Mouse (Mus musculus): ENCODE results near the gene Tead2. TPM values are rescaled to one million over a fixed set of nuclear protein-coding genes. Genes with fewer than 3 reads are reported as not detected.
"Not testable (repeated sequence)": the region's sequence is repeated elsewhere in the genome, so short reads cannot be mapped to it uniquely, and the experiment has no call there.

The Tead2 gene
- polyA plus RNA-seq, 1 experiment from 2014 or later, result 26.8 TPM

DNA sequence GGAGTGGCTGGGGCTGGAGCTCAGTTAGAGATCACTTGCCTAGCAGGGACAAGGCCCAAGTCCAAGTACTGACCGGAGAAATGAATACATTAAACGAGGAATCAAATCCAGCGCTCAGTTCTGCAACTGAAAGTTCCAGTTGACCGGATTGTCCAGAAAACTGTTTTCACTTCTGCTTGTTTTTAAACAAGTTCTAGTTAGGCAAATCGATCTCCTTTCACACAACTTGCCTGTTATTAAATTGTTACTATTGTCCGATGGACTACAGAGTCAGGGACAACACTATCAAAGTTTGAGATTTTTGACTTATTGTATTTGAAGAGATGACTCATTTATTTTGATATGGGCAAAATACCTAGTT is 25.8 kb downstream of the Tead2 start:
- WGBS, result 83% methylated on average over 6 of the region's 6 CpGs
- ATAC-seq (ENCODE audit: low FRiP score, low TSS enrichment) (no peak), DNase-seq (ENCODE audit: low spot score) (no peak)
- no peak overlapping the region; the same call in 1 of the 2 replicates for H3K4me2 ChIP-seq (replicated peaks; ENCODE audit: low read depth)
- H3K4me3 ChIP-seq (ENCODE audit: low read depth, low read length), result no peak overlapping the region
- TF ChIP-seq CTCF (IDR thresholded peaks at IDR 0.05; ENCODE audit: low read depth) (no peak), EP300 (optimal IDR thresholded peaks at IDR 0.05) (no peak)
- H3K36me3 ChIP-seq (ENCODE audit: control insufficient read depth, insufficient read depth, low read length), result no peaks in the 10 kb centered on the region
- 0 out of 2 replicates have a peak, but pooled peaks cover 5% of the 10 kb centered on the region for H3K4me1 ChIP-seq (replicated peaks; ENCODE audit: control insufficient read depth, insufficient read depth)
- no peaks in the 10 kb centered on the region for H3K9me3 ChIP-seq (ENCODE audit: control insufficient read depth, low read length)
- H3K27me3 ChIP-seq (ENCODE audit: control insufficient read depth, insufficient read depth, low read length), result 0 out of 2 replicates have a peak, but pooled peaks cover 2% of the 10 kb centered on the region
- no peak overlapping the region for H3K27ac ChIP-seq (replicated peaks)
- no peak overlapping the region for H3K9ac ChIP-seq (ENCODE audit: low read length)

DNA sequence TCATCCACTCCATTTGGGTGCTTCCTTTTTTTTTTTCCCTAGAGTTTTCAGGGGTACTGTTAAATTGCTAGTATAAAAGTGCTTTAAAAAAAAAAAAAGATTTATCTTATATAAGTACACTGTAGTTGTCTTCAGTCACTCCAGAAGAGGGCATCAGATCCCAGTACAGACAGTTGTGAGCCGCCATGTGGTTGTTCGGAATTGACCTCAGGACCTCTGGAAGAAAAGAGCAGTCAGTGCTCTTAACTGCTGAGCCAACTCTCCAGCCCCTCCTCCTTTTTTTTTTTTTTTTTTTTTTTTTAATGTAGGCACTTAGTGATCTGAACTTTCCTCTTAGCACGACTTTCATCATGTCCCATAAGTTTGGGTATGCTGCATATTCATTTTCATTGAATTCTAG is 32.1 kb downstream of the Tead2 start:
- Histone ChIP-seq H3K4me1 (replicated peaks; ENCODE audit: control insufficient read depth, insufficient read depth) (no peaks in the 10 kb centered on the region), H3K9ac (ENCODE audit: low read length) (no peak overlapping the region), H3K9me3 (ENCODE audit: control insufficient read depth, low read length) (no peaks in the 10 kb centered on the region), H3K4me3 (ENCODE audit: low read depth, low read length) (no peak overlapping the region), H3K27ac (replicated peaks) (no peak overlapping the region), H3K36me3 (ENCODE audit: control insufficient read depth, insufficient read depth, low read length) (no peaks in the 10 kb centered on the region), H3K27me3 (ENCODE audit: control insufficient read depth, insufficient read depth, low read length) (no peaks in the 10 kb centered on the region), H3K4me2 (replicated peaks; ENCODE audit: low read depth) (no peak overlapping the region)
- no peak for ATAC-seq (ENCODE audit: low FRiP score, low TSS enrichment)
- DNase-seq (ENCODE audit: low spot score), result no peak
- 45% methylated on average over 3 of the region's 3 CpGs for WGBS
- TF ChIP-seq EP300 (optimal IDR thresholded peaks at IDR 0.05), result no peak
- peak; percentile 28; the same call in 1 of the 2 replicates for TF ChIP-seq CTCF (IDR thresholded peaks at IDR 0.05; ENCODE audit: low read depth)

DNA sequence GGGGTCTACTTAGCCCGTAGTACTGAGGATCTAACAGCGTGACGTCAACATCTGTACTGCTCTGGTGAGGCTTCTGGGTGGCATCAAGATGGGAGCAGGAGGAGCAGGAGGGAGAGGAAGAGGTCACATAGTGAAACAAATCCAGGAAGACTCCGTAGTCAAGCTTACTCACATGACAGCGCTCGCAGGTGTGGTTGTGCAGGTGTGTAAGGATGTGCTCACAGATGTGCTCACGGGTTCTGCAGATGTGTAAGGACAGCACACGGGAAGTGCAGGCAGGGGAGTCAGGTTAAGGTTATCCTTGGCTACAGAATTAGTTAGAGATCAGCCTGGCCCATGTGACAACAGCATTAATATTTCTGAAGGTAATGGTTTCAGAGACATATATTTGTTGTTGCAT is 38.3 kb downstream of the Tead2 start:
- Histone ChIP-seq H3K27me3 (ENCODE audit: control insufficient read depth, insufficient read depth, low read length) (no peaks in the 10 kb centered on the region), H3K36me3 (ENCODE audit: control insufficient read depth, insufficient read depth, low read length) (no peaks in the 10 kb centered on the region), H3K4me2 (replicated peaks; ENCODE audit: low read depth) (no peak overlapping the region), H3K27ac (replicated peaks) (no peak overlapping the region), H3K9ac (ENCODE audit: low read length) (no peak overlapping the region), H3K4me3 (ENCODE audit: low read depth, low read length) (no peak overlapping the region), H3K4me1 (replicated peaks; ENCODE audit: control insufficient read depth, insufficient read depth) (no peaks in the 10 kb centered on the region), H3K9me3 (ENCODE audit: control insufficient read depth, low read length) (no peaks in the 10 kb centered on the region)
- TF ChIP-seq EP300 (optimal IDR thresholded peaks at IDR 0.05) (no peak), CTCF (IDR thresholded peaks at IDR 0.05; ENCODE audit: low read depth) (no peak)
- no peak for DNase-seq (ENCODE audit: low spot score)
- no peak for ATAC-seq (ENCODE audit: low FRiP score, low TSS enrichment)
- WGBS, result 76% methylated on average over 8 of the region's 8 CpGs

DNA sequence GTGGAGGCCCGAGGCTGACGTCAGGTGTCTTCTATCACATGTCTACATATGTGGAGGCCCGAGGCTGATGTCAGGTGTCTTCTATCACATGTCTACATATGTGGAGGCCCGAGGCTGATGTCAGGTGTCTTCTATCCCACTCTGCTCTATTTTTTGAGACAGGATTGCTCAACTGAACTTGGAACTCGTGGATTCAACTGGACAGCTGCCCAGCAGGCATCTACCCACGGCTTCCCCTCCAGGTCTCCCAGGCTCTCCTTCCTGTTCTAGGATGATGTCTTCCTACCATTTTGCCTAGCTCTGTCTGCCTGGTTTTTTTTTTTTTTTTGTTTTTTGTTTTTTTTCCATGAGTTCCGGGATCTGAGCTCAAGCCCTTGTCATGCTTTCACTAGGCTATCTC is 40.3 kb downstream of the Tead2 start:
- WGBS, result 54% methylated on average over 5 of the region's 7 CpGs
- H3K36me3 ChIP-seq (ENCODE audit: control insufficient read depth, insufficient read depth, low read length), result not testable (repeated sequence)

DNA sequence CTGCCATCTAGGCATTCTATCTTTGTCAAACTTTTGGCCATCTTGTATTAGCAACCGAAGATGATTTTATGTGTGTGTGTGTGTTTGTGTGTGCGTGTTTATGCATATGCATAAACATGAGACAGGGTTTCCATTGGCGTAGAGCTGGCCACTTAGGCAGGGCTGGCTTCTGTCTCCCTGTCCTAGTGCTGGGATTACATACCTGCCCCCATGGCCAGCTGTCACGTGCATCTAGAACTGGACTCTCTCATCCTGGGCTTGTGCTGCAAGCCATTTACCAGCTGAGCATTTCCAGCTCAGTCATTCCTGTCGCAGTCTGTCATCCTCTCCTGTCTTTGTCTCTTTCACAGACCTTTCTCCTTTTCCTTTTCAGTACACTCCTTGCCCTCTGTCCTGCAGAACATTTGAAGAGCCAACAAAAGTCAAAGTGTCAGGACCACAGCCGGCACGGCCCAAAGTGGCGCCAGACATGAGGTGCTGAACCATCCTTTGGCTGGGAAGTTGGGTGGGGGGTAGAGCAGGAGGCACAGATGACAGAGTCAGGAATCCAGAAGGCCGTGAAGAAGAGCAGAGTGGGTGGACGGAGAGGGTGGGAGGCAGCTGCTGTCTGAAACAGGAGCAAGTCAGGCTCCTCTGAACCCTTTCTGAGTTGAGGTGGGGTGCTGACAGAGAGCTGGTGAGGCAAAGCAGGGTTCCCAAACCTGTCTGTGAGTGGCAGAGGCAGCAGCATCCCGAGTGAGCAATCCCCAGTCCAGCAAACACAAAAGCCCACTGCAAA is 41.7 kb downstream of the Tead2 start:
- Histone ChIP-seq H3K9me3 (ENCODE audit: control insufficient read depth, low read length) (no peaks in the 10 kb centered on the region), H3K36me3 (ENCODE audit: control insufficient read depth, insufficient read depth, low read length) (no peaks in the 10 kb centered on the region), H3K9ac (ENCODE audit: low read length) (no peak overlapping the region), H3K4me1 (replicated peaks; ENCODE audit: control insufficient read depth, insufficient read depth) (no peaks in the 10 kb centered on the region), H3K27me3 (ENCODE audit: control insufficient read depth, insufficient read depth, low read length) (no peaks in the 10 kb centered on the region), H3K27ac (replicated peaks) (no peak overlapping the region), H3K4me2 (replicated peaks; ENCODE audit: low read depth) (no peak overlapping the region), H3K4me3 (ENCODE audit: low read depth, low read length) (no peak overlapping the region)
- TF ChIP-seq CTCF (IDR thresholded peaks at IDR 0.05; ENCODE audit: low read depth), result no peak
- no peak for TF ChIP-seq EP300 (optimal IDR thresholded peaks at IDR 0.05)
- WGBS, result 48% methylated on average over 11 of the region's 11 CpGs
- ATAC-seq (ENCODE audit: low FRiP score, low TSS enrichment) (no peak), DNase-seq (ENCODE audit: low spot score) (no peak)

More for the DNA sequence above, 40.3 kb downstream of the Tead2 start:
- not testable (repeated sequence) for ATAC-seq (ENCODE audit: low FRiP score, low TSS enrichment); H3K4me1 ChIP-seq (replicated peaks; ENCODE audit: control insufficient read depth, insufficient read depth); H3K4me3 ChIP-seq (ENCODE audit: low read depth, low read length); H3K27me3 ChIP-seq (ENCODE audit: control insufficient read depth, insufficient read depth, low read length); H3K9ac ChIP-seq (ENCODE audit: low read length); H3K9me3 ChIP-seq (ENCODE audit: control insufficient read depth, low read length); H3K4me2 ChIP-seq (replicated peaks; ENCODE audit: low read depth); DNase-seq (ENCODE audit: low spot score); H3K27ac ChIP-seq (replicated peaks)

DNA sequence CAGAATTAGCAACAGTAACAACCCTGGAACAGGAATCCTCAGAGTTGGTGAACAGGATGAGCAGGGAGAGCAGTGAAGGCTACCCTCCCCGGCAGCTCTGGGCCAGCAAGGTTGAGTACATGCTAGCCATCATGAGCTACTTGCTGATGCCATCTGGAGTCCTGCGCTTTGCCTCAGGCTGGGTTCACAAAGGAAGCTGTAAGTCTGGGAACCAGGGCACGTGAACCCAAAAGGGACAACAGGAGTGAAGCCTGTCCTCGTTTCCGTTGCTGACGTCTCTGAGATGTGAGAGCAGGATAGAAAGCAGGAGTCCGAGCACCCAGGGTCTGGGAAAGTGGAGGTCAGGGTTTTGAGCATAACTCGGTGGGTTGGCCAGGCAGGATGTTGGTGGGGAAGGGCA is 43.7 kb downstream of the Tead2 start:
- no peaks in the 10 kb centered on the region for H3K27me3 ChIP-seq (ENCODE audit: control insufficient read depth, insufficient read depth, low read length)
- H3K4me1 ChIP-seq (replicated peaks; ENCODE audit: control insufficient read depth, insufficient read depth), result no peaks in the 10 kb centered on the region
- no peak overlapping the region for H3K9ac ChIP-seq (ENCODE audit: low read length)
- no peak overlapping the region for H3K4me3 ChIP-seq (ENCODE audit: low read depth, low read length)
- ATAC-seq (ENCODE audit: low FRiP score, low TSS enrichment) (no peak), DNase-seq (ENCODE audit: low spot score) (no peak)
- H3K27ac ChIP-seq (replicated peaks), result no peak overlapping the region
- H3K9me3 ChIP-seq (ENCODE audit: control insufficient read depth, low read length), result no peaks in the 10 kb centered on the region
- no peaks in the 10 kb centered on the region for H3K36me3 ChIP-seq (ENCODE audit: control insufficient read depth, insufficient read depth, low read length)
- 79% methylated on average over 8 of the region's 8 CpGs for WGBS
- TF ChIP-seq EP300 (optimal IDR thresholded peaks at IDR 0.05) (no peak), CTCF (IDR thresholded peaks at IDR 0.05; ENCODE audit: low read depth) (no peak)
- H3K4me2 ChIP-seq (replicated peaks; ENCODE audit: low read depth), result no peak overlapping the region

Measured in stomach, postnatal 0 days (tissue).